Mouse (Mus musculus) T-helper 17 cell (primary cell): ENCODE results near the gene Trim13.

Experiments used
- in situ Hi-C, 2 experiments: fragments of 300-600 bp; cut with MboI, MseI; formaldehyde crosslinking; loops; 1 replicate in 1 of 2; 2 replicates in 1 of 2; pipeline ENCODE4 v1.15.1; 2025; ENCODE audit warnings: high pct_unique_total_duplicates in 2 of 2

Trim13 gene

DNA sequence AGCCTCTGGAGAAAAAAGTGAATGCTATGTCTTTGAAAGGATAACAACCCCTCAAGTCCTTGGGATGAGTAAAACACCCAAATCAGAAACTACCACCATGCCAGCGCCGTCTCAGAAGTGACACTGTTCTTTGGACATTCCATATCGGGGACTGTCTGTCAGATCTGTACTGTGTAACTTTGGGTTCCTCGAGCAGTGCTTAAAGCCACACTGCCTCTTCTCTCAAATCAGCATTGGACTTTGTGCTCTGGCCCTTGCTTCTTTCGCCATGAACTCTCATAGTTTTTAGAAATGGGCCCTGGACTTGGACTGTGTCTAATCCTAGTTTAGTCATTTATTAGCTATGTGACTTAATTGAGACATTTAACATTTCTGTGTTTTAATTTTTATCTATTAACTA is 13.7 kb downstream of the Trim13 start:
- in situ Hi-C loops: no loop called here

DNA sequence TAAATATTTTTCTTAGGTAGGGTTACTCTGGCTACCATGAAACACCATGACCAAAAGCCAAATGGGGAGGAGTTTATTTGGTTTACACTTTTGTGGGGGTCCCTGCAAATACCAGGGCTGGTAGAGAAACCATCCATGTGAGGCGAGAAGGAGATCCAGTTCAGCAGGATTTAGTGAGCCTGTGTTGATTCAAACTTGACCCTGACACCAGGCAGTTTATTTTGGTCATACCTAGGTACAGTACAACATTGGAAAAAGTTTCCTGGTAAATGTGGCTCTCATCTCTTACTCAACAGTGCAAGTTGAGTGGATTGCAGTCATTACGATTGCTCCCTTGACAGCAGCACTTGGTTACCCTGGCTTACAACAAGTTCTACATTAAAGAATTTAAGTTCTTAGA is 15.3 kb downstream of the Trim13 start:
- in situ Hi-C loops: no loop called here

- in situ Hi-C loops: no loop called here
These were observed 22.3 kb downstream of the Trim13 start for GRCm38 (mm10) chr14:61620371-61620770.

DNA sequence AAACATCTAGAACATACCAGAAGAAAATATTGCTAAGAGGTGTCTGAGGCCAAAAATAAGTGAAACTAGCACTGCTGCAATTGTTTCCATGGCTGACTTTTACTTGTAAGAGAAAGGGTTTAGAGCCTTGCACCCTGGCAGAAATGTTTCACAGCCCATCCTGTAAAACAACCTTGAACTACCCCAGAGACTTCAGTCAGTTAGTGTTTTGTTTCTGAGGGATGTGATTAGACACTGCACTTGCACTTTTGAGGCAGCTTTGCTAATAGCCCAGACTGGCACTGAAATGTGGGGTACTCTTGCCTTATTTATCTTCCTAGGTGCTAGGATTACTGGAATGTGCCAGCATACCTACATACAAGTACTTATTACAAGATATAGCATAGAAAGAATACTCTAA is 37.9 kb downstream of the Trim13 start:
- in situ Hi-C loops: no loop called here

DNA sequence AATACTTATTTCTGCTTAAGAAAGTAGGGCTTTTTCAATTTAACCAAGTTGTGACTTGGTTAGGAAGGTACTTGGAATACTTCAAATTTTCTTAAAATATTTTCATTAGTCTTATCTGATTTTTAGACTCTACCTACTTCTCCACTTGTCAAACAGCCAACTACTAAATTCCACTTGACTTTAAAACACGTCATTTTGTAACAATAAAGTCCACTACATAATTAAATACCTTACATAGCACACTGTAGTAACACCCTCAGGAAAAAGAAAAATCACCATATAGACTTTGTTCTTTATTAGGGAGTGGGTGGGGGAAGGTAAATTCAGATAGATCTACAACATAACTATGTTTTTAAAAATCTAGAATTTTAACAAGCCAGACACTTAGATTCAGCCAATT is 44.6 kb downstream of the Trim13 start:
- in situ Hi-C loops: no loop called here

GRCm38 (mm10) chr14:61645547-61645946 is 47.5 kb downstream of the Trim13 start:
- in situ Hi-C loops: loop anchor here in 1 of 2 experiments (5.0 kb wide), 1 partner anchor 37 kb away; no protein-coding TSS in a partner anchor

DNA sequence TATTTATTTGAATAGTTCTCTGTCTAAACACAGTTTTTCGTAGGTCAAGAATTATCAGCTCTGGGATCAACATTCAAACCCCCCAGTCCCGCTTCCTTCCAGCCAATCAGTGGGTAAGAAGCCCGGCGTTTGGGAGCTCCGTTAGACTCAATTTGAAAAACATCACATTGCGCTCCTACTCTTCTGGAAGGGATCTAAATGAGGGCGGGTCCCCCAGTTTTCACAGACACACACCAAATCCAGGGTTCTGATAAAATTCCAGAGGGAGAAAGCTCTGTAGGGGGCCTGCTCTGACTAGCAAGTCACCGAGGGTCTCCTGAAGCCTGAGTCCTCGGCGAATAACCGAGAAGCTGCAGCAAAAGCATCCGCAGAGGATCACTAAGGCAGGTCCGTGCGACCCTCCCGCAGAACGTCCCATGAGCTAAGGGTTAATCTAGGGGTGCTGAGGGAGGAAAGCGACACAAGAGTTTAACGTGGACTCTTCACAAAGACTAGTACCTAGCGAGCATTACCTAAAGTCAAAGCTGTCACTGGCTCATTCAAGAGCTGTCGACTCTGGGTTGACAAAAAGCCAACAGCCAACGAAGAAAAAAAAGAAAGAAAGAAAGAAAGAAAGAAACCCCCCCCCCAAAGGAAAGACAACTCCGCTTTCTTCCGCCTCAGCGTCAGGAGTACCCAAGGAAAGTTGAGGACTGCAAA is 49.3 kb downstream of the Trim13 start:
- in situ Hi-C loops: loop anchor here in 1 of 2 experiments (5.0 kb wide), 1 partner anchor 35 kb away; no protein-coding TSS in a partner anchor

DNA sequence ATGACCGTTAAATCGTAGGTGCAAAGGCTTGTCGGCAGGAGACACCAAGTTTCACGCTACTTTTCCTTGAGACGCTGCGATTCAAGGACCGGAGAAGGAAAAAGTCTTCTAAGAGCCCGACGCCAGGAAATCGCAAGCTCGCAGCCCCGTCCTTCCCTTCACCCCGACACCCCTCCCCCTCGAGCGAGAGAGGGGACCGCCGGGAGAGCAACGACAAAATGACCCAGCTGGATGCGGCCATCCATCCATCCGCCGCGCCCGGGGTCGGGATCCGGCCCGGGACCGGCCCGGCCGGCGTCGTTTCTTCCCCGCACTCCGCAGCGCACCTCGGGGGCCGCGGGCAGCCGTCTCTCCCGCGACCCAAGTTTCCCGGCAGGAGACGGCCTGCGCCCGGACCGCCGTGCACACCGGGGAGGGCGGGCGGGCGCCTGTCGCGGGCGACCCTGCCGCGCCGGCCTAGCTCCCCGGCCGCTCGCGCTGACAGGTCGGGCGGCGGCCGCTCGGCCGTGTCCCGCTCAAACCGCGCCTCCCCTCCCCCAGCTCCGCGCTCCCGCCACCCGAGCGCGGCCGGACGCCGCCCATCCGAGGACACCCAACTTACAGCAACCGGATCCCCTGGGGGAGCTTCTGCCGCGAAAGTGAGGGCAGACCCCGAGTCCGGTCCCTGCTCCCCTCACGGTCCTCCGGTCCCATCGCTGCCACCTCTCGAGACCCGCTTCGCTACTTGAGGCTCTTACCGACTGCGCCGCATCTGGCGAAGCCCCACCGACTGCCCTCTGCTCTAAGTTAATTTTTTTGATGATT is 50.0 kb downstream of the Trim13 start:
- in situ Hi-C loops: loop anchor here in 1 of 2 experiments (5.0 kb wide), 1 partner anchor 34 kb away; no protein-coding TSS in a partner anchor

- in situ Hi-C loops: loop anchor here in 1 of 2 experiments (5.0 kb wide), 1 partner anchor 33 kb away; no protein-coding TSS in a partner anchor
These were observed 50.8 kb downstream of the Trim13 start for GRCm38 (mm10) chr14:61648685-61649504.

DNA sequence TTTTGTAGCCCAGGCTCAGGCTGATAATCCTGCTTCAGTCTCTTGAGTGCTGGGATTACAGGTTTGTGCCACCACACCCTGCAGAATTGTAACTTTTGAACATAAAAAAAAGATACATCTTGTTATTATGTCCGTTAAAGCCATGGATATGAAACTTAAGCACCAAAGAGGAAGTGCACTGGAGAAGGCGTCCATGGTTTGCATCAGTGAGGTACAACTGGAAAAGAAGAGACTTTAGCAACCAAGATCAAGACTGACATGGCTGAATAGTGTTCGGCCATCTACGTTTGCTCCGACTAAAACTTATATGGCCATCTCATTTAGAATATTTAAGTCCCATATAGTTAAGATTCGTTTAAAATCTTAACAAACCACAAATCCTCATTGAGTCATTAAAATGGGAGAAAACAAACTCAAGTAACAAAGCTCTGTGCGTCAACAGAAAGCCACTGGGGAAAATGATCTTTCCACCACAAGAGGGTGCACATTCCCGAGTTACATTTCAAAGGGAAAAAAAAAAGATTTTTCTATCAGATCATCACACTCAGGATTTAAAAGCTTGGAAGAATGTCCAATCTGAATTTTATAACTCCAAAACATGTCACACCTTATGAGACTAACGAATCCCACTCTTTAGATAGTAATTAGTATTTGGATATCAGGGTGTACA is 52.4 kb downstream of the Trim13 start:
- in situ Hi-C loops: loop anchor here in 1 of 2 experiments (25.0 kb wide), 1 partner anchor 1112 kb away; the partner anchor contains the start of gene Ints6
